Mouse (Mus musculus) midbrain, embryonic 13.5 days (tissue): ENCODE measurements at regions not wholly inside any gene's neighbourhood (a gene's known extent, or its start where the extent isn't known, plus 50 kb on each side); places are given as distances from the start of the nearest gene placed in this dataset.

Experiments
- ATAC-seq: fragments of 200-750 bp; cut with Nextera tagmentation; 2 replicates; pipeline ENCODE4 v1.8.0; 2017; ENCODE audit warnings: mild to moderate bottlenecking, moderate TSS enrichment, moderate library complexity
- H3K27ac ChIP-seq: fragments of 300-500 bp; sonication (generic); 2 replicates; pipeline ENCODE4 v1.5.1; 2015; ENCODE audit warnings: inconsistent platforms, mild to moderate bottlenecking, moderate library complexity
- H3K27me3 ChIP-seq: fragments of 300-500 bp; sonication (generic); 2 replicates; pipeline ENCODE4 v1.6.1; 2015; ENCODE audit warnings: mild to moderate bottlenecking, inconsistent platforms
- H3K36me3 ChIP-seq: fragments of 300-500 bp; sonication (generic); 2 replicates; pipeline ENCODE4 v1.6.1; 2015; ENCODE audit warnings: mild to moderate bottlenecking, inconsistent platforms
- H3K4me1 ChIP-seq: fragments of 300-500 bp; sonication (generic); replicated peaks from 2 replicates; pipeline ENCODE4 v1.6.1; 2015; ENCODE audit warnings: inconsistent platforms
- H3K4me2 ChIP-seq: fragments of 300-500 bp; sonication (generic); replicated peaks from 2 replicates; pipeline ENCODE4 v1.6.1; 2015; ENCODE audit warnings: moderate library complexity, mild to moderate bottlenecking, inconsistent platforms
- H3K4me3 ChIP-seq: fragments of 300-500 bp; sonication (generic); replicated peaks from 2 replicates; pipeline ENCODE4 v1.5.1; 2015; ENCODE audit warnings: mild to moderate bottlenecking, inconsistent platforms
- H3K9ac ChIP-seq: fragments of 300-500 bp; sonication (generic); replicated peaks from 2 replicates; pipeline ENCODE4 v1.6.1; 2015; ENCODE audit warnings: mild to moderate bottlenecking, inconsistent platforms
- H3K9me3 ChIP-seq: fragments of 300-500 bp; sonication (generic); 2 replicates; pipeline ENCODE4 v1.6.1; 2016; ENCODE audit warnings: mild to moderate bottlenecking, inconsistent platforms
- WGBS: fragments of 180-500 bp; shearing (Covaris S2); methylation state at CpG from one replicate; pipeline ENCODE4 v1.1.7; 2015; 5-methylcytosine and 5-hydroxymethylcytosine counted together

DNA sequence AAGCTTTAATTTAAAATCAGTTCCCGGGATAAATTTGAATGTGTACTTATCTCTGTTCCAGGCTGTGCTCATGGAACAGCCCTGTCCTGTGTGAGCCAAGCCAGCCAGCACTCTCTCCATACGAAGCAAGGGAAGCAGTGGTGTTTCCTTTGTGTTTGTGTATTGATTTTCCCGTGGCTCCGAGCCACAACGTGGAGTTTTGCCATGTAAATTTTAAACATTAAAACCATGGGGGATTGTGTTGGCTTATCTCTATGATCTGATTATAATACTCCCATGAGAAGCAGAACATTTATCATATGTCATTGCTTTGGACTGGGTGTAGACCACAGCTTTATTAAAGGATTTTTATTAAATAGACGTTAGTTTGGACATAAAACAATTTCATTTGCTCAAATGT is 106.1 kb upstream of the Npvf start:
- WGBS = 59% methylated on average over 6 of the region's 6 CpGs
- H3K27ac ChIP-seq = no peak overlapping the region
- no peak for ATAC-seq
- H3K4me3 ChIP-seq = no peak overlapping the region
- H3K9me3 ChIP-seq = no peaks in the 10 kb centered on the region
- no peaks in the 10 kb centered on the region for H3K27me3 ChIP-seq
- H3K9ac ChIP-seq = no peak overlapping the region
- no peaks in the 10 kb centered on the region for H3K4me1 ChIP-seq
- no peaks in the 10 kb centered on the region for H3K36me3 ChIP-seq
- no peak overlapping the region for H3K4me2 ChIP-seq

DNA sequence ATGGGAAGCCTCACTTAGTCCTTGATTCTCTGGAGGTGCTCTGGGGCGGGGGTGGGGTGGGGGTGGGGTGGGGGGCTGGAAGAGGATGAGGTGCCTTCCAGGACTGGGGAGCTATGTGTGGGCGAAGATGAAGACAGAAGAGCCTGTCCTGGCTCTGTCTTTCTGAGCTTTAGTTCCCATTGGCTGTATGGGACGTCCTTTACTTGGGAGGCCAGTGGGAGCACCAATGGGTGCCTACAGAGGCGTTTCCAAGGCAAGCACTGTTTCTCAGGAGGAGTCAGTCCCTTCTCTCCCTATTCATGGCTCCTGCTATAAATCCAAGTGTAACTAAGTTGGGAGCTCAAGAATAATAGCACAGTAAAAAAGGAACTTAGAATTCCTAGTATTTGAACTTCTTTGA is 108.9 kb upstream of the Npvf start:
- H3K9me3 ChIP-seq = no peaks in the 10 kb centered on the region
- no peaks in the 10 kb centered on the region for H3K36me3 ChIP-seq
- no peak overlapping the region for H3K27ac ChIP-seq
- no peak overlapping the region for H3K4me2 ChIP-seq
- peaks cover 10% of the 10 kb centered on the region for H3K4me1 ChIP-seq
- WGBS = 57% methylated on average over 4 of the region's 4 CpGs
- no peaks in the 10 kb centered on the region for H3K27me3 ChIP-seq
- 0 out of 2 replicates have a peak, but pooled peaks have one; percentile 48 for ATAC-seq
- H3K4me3 ChIP-seq = no peak overlapping the region
- no peak overlapping the region for H3K9ac ChIP-seq

GRCm38 (mm10) chr6:50766442-50766915 is 112.2 kb upstream of the Npvf start:
- Histone ChIP-seq H3K36me3 (no peaks in the 10 kb centered on the region), H3K27ac (peak overlapping the region; percentile 64)
- ATAC-seq = no peak

DNA sequence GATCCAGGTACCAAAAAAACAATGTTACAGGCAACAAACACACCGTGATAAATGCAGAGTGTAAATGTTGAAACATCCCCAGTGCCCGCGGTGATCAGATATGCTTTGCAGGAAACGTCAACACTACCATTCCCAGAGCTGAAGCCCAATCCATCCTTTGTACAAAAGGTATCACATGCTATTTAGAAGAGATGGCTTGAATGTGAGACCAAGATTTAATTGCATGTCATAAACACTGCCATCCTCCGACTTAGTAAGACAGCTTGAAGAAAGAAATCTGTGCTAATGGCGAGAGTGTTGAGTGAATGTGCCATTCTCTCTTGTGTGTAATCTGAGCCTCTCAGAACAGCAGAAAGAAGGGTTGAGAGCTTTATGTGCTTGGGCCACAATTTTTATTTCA is 112.9 kb upstream of the Npvf start:
- H3K4me3 ChIP-seq = no peak overlapping the region
- no peaks in the 10 kb centered on the region for H3K27me3 ChIP-seq
- H3K36me3 ChIP-seq = no peaks in the 10 kb centered on the region
- H3K9me3 ChIP-seq = no peaks in the 10 kb centered on the region
- WGBS = 63% methylated on average over 6 of the region's 6 CpGs
- peaks cover 10% of the 10 kb centered on the region for H3K4me1 ChIP-seq
- H3K9ac ChIP-seq = no peak overlapping the region
- ATAC-seq = no peak
- no peak overlapping the region for H3K4me2 ChIP-seq
- peak overlapping the region; percentile 64; the same call in 1 of the 2 replicates for H3K27ac ChIP-seq

More at GRCm38 (mm10) chr6:50766442-50766915, 112.2 kb upstream of the Npvf start:
- no peak overlapping the region for H3K4me2 ChIP-seq
- no peak overlapping the region for H3K4me3 ChIP-seq
- 61% methylated on average over 14 of the region's 14 CpGs for WGBS
- peaks cover 10% of the 10 kb centered on the region for H3K4me1 ChIP-seq
- H3K27me3 ChIP-seq = no peaks in the 10 kb centered on the region
- H3K9ac ChIP-seq = no peak overlapping the region
- no peaks in the 10 kb centered on the region for H3K9me3 ChIP-seq

- no peak overlapping the region for H3K9ac ChIP-seq
- peaks cover 10% of the 10 kb centered on the region for H3K4me1 ChIP-seq
- WGBS = 96% methylated on average over 4 of the region's 4 CpGs
- no peak for ATAC-seq
- no peaks in the 10 kb centered on the region for H3K36me3 ChIP-seq
- no peak overlapping the region for H3K4me2 ChIP-seq
- H3K9me3 ChIP-seq = no peaks in the 10 kb centered on the region
- H3K27ac ChIP-seq = no peak overlapping the region
- no peak overlapping the region for H3K4me3 ChIP-seq
- no peaks in the 10 kb centered on the region for H3K27me3 ChIP-seq
Measured at GRCm38 (mm10) chr6:50767827-50768226, 113.6 kb upstream of the Npvf start.

DNA sequence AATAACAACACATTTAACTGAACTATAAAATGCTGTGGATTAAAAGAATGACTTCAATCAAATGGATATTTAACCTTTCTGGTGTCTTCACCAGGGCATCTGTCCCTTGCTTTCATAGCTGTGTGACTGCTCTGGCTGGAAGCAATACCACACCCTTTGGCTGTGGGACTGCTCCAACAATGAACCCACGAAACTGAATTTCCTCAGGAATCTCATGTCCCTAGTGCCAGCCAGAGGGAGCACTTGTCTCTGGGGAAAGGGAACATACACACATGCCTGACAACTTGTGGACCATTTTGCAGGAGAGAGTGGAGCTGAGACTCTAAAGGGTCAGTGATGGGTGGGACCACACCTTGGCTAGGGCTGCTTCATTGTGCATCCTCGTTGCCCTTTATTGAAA is 114.9 kb upstream of the Npvf start:
- no peaks in the 10 kb centered on the region for H3K9me3 ChIP-seq
- H3K27me3 ChIP-seq = no peaks in the 10 kb centered on the region
- no peak overlapping the region for H3K4me3 ChIP-seq
- no peak overlapping the region for H3K4me2 ChIP-seq
- H3K4me1 ChIP-seq = peaks cover 10% of the 10 kb centered on the region
- WGBS = 85% methylated on average over 2 of the region's 2 CpGs
- no peak for ATAC-seq
- H3K9ac ChIP-seq = no peak overlapping the region
- H3K27ac ChIP-seq = no peak overlapping the region
- no peaks in the 10 kb centered on the region for H3K36me3 ChIP-seq

- no peak overlapping the region for H3K4me3 ChIP-seq
- no peak for ATAC-seq
- 82% methylated on average over 3 of the region's 3 CpGs for WGBS
Measured at GRCm38 (mm10) chr6:50770481-50770880, 116.2 kb upstream of the Npvf start.

DNA sequence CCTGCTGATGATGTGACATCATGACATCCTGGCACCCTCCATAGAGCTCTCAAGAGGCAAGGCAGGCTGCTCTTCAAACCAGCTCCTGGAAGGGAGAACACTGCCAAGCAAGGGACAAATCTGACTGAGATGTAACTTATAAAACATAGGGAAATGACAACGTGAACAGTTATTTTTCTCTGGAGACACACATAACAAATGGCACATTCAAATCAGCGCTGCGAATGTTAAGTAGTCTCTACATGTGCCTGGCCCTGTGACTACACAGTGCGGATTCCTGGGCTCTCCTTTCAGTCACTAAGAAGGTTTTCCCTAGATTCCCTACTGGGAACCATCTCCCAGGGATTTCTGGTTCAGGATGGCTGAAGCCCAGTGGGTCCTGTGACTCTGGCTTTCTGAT is 121.4 kb upstream of the Npvf start:
- Histone ChIP-seq H3K27ac (peak overlapping the region; percentile 98), H3K9ac (no peak overlapping the region), H3K9me3 (no peaks in the 10 kb centered on the region), H3K36me3 (no peaks in the 10 kb centered on the region), H3K4me1 (peaks cover 37% of the 10 kb centered on the region), H3K27me3 (no peaks in the 10 kb centered on the region), H3K4me3 (no peak overlapping the region), H3K4me2 (no peak overlapping the region)
- no peak for ATAC-seq
- WGBS = 47% methylated on average over 4 of the region's 4 CpGs

More at GRCm38 (mm10) chr6:50770481-50770880, 116.2 kb upstream of the Npvf start:
- Histone ChIP-seq H3K9ac (no peak overlapping the region), H3K4me2 (no peak overlapping the region), H3K4me1 (peaks cover 14% of the 10 kb centered on the region), H3K27me3 (no peaks in the 10 kb centered on the region), H3K9me3 (no peaks in the 10 kb centered on the region), H3K27ac (no peak overlapping the region), H3K36me3 (no peaks in the 10 kb centered on the region)

DNA sequence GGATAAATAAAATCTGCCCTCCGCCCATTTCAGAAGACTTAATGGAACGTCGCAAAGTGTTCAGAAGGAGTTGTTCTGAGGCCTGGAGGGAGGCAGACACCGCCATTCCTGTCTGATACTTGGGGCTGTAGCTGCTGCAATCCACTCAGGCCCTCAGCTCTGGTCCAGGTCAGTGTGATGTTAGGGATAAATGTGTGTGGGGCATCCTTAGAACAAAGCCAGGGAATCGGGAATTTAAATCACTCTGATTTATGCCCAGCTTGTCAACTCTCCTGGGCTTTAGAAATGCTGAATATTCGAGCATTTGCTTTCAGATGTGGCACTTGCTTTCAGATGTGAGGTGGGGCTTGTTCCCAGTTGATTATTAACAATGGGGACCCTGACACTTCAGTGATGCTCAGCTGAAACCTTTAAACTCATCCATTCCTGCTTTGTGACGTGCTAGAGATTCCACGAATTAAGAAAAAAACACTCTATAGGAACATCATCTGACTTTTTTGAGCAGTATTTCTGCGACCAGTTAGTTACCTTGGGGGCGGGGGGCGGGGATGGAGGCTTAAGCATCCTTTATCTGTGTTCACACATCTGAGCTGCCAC is 122.1 kb upstream of the Npvf start:
- Histone ChIP-seq H3K27ac (peak overlapping the region; percentile 98), H3K9me3 (no peaks in the 10 kb centered on the region), H3K27me3 (no peaks in the 10 kb centered on the region), H3K4me3 (no peak overlapping the region), H3K9ac (peak overlapping the region; percentile 42; the same call in 1 of the 2 replicates), H3K4me1 (peaks cover 37% of the 10 kb centered on the region), H3K4me2 (peak overlapping the region; percentile 33), H3K36me3 (no peaks in the 10 kb centered on the region)
- WGBS = 16% methylated on average over 11 of the region's 11 CpGs
- peak; percentile 54 for ATAC-seq

- H3K4me3 ChIP-seq = no peak overlapping the region; the same call in 1 of the 2 replicates
- H3K4me1 ChIP-seq = peaks cover 37% of the 10 kb centered on the region
- peak overlapping the region; percentile 33 for H3K4me2 ChIP-seq
- no peaks in the 10 kb centered on the region for H3K9me3 ChIP-seq
- peak overlapping the region; percentile 98 for H3K27ac ChIP-seq
- H3K27me3 ChIP-seq = no peaks in the 10 kb centered on the region
- H3K9ac ChIP-seq = 0 out of 2 replicates have a peak overlapping the region, but pooled peaks have one; percentile 42
- no peaks in the 10 kb centered on the region for H3K36me3 ChIP-seq
- ATAC-seq = peak; percentile 96
- 2% methylated on average over 10 of the region's 10 CpGs for WGBS
Measured at GRCm38 (mm10) chr6:50776931-50777495, 122.8 kb upstream of the Npvf start.

DNA sequence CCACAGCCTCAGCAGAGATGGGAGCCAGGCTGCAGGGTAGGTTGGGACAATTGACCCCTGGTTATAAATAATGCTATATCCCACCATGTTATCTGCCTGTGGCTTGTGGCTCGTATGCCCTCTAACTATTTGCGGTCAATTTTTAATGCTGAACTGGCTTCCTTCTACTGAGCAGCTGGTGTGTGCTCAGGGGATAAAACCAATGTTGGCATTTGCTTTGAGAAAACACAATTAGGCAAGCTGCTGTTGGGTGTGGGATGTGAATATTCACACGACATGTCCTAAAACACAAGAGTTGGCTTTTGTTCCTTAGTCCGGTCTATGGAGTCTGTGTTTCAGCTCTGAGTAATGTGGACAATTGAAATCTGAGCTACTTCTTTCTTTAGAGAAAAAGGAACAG is 123.6 kb upstream of the Npvf start:
- no peak overlapping the region for H3K9ac ChIP-seq
- H3K27ac ChIP-seq = peak overlapping the region; percentile 98
- H3K9me3 ChIP-seq = no peaks in the 10 kb centered on the region
- H3K4me2 ChIP-seq = peak overlapping the region; percentile 33; the same call in 1 of the 2 replicates
- no peaks in the 10 kb centered on the region for H3K27me3 ChIP-seq
- peaks cover 37% of the 10 kb centered on the region for H3K4me1 ChIP-seq
- H3K4me3 ChIP-seq = no peak overlapping the region
- 15% methylated on average over 4 of the region's 4 CpGs for WGBS
- ATAC-seq = 0 out of 2 replicates have a peak, but pooled peaks have one; percentile 19
- no peaks in the 10 kb centered on the region for H3K36me3 ChIP-seq

DNA sequence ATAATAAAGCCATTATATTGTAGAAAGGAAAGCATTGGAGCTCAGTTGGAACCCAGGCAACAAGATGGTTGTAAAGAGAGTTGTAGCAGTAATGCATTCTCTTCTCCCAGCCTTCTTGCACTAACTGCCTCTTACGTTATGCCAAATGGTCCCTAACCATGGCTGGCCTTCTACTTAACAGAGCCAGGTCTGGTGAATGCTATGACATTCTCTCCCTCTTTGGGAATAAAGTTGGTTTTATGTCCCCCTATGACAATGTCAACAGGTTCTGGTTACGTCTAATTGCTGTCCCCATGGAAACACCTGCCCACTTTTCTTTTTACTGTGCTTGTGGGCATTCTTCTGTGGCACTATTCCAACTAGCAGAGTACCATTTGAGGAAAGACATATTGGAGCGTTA is 126.4 kb upstream of the Npvf start:
- WGBS = 91% methylated on average over 3 of the region's 3 CpGs
- H3K9me3 ChIP-seq = no peaks in the 10 kb centered on the region
- no peaks in the 10 kb centered on the region for H3K36me3 ChIP-seq
- H3K9ac ChIP-seq = no peak overlapping the region
- no peak for ATAC-seq
- no peak overlapping the region for H3K27ac ChIP-seq
- peaks cover 40% of the 10 kb centered on the region for H3K4me1 ChIP-seq
- no peak overlapping the region for H3K4me3 ChIP-seq
- H3K27me3 ChIP-seq = no peaks in the 10 kb centered on the region
- H3K4me2 ChIP-seq = no peak overlapping the region
